Mouse (Mus musculus) lung, postnatal 0 days (tissue): Measurements from ENCODE around the gene Gm10837.

Source experiments
- CTCF ChIP-seq: IDR thresholded peaks from 2 replicates; pipeline ENCODE4 v1.5.1; 2016; ENCODE audit warnings: antibody characterized with exemption, mild to moderate bottlenecking
- EP300 ChIP-seq: IDR thresholded peaks from 2 replicates; pipeline ENCODE4 v1.6.1; 2016; ENCODE audit warnings: antibody characterized with exemption, mild to moderate bottlenecking, control low read depth

DNA sequence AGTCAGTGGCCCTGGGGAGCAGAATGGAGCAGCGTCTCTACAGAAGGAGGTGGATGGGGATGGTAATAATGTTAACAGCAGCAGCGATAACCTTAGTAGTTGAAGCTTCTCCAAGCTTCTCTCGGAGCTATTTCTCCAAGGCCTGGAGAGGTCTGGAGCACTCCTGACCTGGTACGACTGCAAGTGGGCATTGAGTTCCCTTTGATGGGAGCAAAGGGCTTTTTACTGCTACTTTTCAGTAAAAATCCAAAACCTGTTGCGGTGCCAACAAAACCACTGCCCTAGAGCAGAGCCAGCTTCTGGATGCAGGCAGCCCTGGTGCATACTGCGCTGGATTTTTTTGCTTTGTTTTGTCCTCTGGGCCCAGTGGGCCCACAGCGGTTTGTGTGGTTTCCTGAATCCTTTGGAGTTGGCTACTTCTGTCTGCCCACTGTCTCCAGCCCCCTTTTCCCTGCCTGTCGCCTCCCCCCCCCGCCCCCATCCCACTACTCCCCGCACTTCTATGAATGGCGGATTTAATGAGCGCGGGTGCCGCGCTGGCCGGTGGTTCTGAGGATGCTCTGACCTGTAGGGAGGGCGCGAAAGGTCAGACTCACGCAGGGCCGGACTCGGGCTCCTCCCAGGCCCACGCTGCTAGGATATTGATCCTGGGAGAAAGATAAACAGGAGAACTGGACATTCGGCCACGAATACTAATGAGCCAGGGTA is 5.4 kb upstream of the Gm10837 start:
- no peak for TF ChIP-seq CTCF
- TF ChIP-seq EP300 = no peak
